Mouse (Mus musculus) E14TG2a.4 (cell line): Measurements from ENCODE around the gene Tmprss11e.

Source experiments
- CTCF ChIP-seq: conservative IDR thresholded peaks from 2 replicates; pipeline ENCODE4 v1.5.1; 2014; ENCODE audit warnings: low read length
- NANOG ChIP-seq: IDR thresholded peaks from 2 replicates; pipeline ENCODE4 v1.6.1; 2014; ENCODE audit warnings: borderline replicate concordance, low read length, mixed read lengths
- POU5F1 ChIP-seq: IDR thresholded peaks from 2 replicates; pipeline ENCODE4 v1.6.1; 2014; ENCODE audit warnings: low read length, borderline replicate concordance

DNA sequence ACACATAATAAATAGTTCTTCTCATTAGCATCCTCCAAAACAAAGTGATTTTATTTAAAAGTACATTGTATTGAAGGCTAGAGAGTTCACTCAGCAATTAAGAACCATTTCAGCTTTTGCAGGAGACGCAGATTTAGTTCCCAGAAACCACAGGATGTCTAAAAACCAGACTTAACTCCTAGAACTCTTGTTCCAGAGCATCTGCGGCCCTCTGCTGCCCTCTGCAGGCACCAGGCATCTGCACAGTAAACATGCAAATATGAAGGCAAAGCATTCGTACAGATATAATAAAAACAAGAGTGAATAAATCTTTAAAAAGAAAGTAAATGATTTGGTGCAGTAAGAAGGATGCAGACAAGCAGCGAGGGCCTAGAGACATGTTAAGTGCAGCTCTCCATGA lies 60.9 kb downstream of the Tmprss11e start:
- TF ChIP-seq CTCF (peak; percentile 84), POU5F1 (no peak), NANOG (no peak)
